Mouse (Mus musculus) ovary, adult 18-20 months (tissue): ENCODE data around the gene Gm17018.

Experiments used
- DNase-seq: peaks from one replicate; pipeline ENCODE4 v3.0.0; 2022; ENCODE audit warnings: low spot score, mixed read lengths

Gm17018 gene

DNA sequence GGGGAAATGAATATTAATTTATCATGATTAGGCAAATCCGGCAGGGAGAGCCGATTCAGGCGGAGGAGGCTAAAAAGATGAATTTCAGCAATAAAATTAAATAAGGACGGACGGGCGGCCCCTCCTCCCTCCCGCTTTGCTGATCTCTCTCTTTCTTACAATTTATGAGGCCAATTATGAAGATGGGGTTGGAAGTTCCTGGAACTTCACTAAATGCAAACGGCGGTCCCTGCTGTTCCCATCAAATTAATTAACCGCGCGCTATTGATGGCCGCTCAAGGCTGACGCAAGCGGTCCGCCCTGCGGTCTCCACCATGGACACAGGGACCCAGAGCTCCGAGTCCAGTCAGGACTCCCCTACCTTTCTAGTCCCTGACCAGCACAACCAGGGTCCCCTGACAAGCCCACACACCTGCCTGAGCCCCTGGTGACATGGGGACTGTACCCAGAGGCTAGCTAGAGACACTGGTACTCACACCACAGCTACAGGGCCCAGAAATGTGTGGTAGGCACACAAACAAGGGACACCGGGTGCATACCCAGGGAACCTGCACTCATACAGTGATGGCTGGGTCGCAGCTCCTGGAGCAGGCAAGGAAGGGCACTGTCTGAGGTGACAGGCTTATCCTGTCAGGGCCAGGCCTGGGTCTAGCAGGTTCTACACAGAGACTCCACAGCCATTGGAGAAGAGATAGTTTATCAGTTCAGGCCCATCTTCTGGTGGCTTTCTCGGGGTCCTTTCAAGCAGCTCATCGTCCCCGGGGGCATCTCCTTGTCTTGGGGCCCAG is 11.1 kb upstream of the Gm17018 start:
- no peak for DNase-seq

DNA sequence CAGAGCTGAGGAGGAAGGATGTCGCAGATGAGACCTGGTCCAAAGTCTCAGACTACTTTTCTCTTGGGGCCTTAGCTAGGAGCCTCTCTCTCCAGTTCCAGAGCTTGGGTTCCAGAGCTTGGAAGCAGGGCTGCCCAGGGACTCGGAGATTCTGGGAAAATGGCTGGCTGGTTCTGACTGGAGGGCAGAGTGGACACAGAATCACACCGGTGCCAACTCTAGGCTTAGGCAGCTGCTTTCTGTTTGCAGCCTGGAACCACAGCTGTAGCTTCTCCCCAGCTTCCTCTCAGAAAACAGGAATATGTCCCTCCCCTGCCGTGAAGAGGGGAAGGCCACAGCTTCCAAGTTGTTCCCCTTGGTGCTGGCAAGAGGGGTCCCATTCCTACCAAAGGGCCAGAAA is 10.5 kb upstream of the Gm17018 start:
- no peak for DNase-seq

GRCm38 (mm10) chr19:45552187-45552586 is 8.2 kb upstream of the Gm17018 start:
- no peak for DNase-seq

DNA sequence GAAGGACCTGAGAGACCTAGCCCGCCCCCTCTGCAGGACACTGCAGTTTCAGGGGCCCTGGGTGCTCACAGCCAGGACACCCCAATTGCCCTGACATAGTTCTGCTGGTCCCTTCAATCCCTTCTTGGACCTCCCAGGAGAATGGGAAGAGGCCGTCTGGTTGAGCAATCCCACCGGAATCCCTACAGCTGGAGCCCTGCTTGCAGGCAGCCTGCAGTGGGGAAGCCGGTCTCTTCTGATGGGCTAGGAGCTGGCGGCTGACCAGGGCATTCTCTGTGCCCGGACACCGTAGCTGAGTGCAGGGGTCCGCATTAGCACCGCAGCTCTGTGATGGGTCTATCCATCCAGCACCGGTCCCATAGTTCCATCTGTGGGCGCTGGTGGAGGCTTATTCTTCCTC is 6.3 kb upstream of the Gm17018 start:
- no peak for DNase-seq

DNA sequence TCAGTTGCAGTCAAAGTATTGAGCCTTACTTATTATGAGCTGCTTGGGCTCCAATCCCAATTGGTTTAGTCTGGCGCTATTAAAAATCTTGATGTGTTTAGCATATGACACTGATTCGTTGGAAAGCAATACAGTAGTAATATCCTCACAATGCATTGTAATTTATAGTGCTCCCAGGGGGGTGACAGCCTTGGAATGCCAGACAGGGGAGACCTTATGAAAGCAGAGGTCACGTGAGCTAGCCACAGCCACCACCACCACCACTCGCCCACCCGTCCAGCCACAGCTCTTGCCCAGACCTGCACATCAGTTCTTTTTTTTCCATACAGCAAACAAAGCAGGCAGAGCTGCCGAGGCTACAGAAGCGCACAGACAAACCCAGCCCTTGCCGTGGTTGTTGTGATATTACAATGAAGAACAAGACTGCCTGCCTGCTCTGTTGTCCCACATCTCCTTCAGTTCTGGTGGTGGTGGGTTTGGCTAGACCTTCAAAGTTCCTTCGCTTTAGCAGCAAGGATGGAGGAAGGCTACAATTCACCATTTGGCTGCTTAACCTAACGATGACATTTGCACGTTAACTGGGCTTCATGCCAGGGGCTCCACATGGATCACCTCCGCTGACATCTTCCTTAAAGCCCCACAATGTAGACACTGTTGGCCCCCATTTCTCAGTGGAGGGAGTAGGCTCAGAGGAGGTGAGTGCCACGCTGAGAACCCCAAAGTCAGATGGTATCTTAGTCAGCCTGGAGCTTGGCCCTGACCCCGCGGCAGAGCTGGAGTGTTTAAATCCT is 5.7 kb downstream of the Gm17018 start:
- DNase-seq = no peak

DNA sequence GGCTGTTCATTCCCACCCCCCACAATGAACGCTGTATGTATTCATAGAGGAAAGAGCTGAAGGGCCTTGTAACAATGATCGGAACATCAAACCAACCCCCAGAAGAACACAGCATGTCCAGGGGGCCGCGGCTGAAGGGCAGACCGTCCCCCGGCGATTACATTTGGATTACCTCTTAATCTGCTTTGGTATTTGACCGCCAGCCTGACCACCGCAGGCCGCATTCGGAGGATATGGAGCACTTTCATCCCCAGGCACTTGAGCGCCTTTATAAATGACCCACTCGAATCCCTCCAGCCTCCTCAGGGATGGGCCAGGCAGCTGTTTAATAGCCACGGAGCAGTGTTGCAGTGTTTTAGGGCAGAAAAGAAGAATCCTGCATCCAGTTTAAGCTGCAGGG is 7.0 kb downstream of the Gm17018 start:
- no peak for DNase-seq

GRCm38 (mm10) chr19:45573033-45573432 is 12.6 kb downstream of the Gm17018 start:
- DNase-seq = no peak

DNA sequence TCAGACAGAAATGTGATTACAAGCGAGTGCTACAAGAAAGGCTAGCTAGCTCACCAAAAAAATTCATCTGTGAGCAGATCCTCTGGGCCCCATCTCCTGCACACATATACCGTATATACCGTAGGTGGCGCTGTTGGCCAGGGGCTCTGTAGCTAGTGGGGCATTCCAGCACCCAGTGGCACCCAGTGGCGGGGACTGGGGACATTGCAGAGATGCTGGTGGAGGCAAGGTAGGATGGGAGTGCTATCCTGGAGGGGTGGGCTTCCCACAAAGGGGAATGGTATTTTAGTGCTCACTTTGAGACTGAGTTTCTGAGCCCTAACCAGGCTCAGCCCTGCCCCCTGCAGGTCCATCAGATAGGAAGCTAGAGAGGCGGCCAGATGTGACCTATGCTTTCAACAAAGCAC is 13.4 kb downstream of the Gm17018 start:
- peak; percentile 32 for DNase-seq

DNA sequence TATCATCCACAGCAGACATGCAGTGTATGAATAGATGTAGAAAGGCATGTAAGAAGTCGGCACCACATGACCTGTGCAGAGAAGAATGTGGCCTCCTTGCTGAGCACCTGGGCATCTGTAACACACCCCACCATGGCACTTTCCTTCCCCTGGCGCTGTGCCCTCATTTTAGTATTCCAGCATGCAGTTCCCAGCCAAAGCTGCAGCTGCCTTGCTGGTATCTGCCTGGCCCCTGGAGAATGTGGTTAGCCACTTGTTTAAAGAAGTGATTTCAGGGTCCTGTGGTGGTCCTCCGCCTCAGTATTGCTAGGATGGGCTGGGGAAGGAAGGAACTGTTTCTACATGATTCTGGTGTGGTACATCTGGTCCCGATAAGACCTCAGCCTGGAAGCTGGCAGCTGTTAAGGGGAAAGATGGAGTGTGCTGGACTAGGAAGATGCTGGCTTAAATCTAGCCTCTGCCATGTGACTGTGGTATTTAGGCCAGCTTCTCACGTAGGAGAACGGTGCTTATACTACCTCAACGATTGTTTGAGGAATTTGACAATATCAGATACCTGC is 14.0 kb downstream of the Gm17018 start:
- DNase-seq = no peak

- DNase-seq = no peak
Measured at GRCm38 (mm10) chr19:45574941-45575631, 14.7 kb downstream of the Gm17018 start.

DNA sequence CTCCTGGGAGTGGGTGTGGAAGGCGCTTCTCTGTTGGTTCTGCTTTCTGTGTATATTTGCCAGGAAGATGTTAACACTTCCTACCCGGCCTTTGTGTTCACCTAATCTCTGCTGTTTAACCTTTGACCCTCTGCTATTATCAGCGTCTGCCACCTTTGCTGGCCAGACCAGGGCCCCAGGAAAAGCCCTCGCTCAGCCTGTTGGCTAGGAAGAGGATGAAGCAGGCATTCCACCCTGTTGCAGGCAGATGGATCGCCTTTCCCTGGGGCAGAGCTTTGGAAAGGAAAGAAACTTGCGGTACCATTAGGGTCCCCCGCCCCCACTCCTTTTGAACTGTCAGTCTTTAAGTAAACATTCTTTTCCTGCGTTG is 15.2 kb downstream of the Gm17018 start:
- no peak for DNase-seq

- no peak for DNase-seq
Measured at GRCm38 (mm10) chr19:45577141-45577750, 16.8 kb downstream of the Gm17018 start.

GRCm38 (mm10) chr19:45578976-45579375 is 18.6 kb downstream of the Gm17018 start:
- DNase-seq = no peak

DNA sequence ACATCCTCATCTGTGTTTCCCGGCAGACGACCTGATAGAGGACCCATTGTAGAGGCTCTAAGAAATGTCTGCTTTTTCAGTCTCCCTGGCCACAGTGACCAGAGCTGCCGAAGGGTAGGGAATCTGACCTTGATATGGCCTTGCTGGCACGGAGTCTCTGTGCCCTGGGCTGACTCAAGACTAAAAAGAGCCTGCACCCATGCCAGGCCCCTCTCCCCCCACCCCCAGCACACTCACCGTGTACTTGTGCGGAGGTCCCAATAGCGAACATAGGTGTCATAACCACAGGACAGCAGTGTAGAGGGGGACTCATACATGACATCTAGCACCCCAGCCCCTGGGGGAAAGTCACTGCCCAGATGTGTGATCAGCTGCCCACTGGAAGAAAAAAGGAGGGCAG is 19.0 kb downstream of the Gm17018 start:
- DNase-seq = no peak

DNA sequence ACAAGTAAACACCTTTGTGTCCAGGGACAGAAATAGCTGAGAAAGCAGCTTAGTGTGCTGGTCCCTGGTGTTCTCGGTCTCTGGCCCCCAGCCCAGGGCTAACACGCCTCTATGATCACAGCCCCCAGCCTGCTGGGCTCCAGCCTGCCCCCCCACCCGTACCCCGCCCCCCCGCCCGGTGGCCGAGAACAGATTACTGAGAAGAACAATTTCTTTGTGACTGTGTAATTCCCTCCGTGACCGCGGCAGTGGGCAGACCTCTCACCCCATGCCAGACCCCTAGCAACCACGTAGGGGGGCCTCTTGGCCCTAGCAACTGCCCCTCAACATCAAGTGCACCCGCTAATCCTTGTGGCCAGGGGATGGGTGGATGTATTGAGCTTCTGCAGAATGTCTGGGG is 19.8 kb downstream of the Gm17018 start:
- no peak for DNase-seq

DNA sequence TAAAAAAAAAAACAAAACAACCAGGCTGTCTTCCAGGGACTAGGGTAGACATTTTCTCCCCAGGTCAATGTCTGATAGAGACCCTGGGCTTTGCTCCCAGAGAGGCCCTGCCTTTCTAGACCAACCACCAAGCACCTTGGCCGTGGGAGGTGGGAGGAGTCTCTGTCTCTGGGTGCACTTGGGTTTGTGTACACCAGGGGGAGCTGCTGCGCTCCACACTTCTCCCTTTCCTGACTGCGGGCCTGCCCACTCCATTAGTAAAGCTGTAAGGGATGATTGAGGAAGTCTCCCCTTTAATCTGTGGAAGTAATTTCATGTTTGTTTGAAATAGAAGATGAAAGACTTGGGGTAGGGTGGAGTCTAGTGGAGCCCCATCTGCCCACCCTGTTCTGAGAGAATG is 20.8 kb downstream of the Gm17018 start:
- no peak for DNase-seq

- no peak for DNase-seq
Measured at GRCm38 (mm10) chr19:45582161-45582560, 21.7 kb downstream of the Gm17018 start.

DNA sequence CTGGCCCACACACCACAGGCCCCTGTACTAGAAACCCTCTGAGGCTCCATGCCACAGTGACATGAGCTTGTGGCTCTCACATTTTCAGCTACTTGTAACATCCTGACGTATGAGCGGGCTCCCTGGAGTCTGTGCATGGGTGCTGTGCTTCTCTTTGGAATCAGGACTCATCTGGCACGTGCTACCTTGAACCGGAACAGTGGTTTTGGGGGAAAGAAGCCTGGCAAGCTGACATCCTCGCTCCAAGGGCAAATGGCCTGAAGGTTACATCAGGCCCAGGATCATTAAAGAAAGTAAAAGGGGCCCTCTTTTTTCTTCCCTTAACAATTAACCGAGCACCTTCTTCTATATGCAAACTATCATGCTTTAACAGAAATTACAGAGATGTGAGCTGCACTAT is 22.7 kb downstream of the Gm17018 start:
- DNase-seq = no peak

DNA sequence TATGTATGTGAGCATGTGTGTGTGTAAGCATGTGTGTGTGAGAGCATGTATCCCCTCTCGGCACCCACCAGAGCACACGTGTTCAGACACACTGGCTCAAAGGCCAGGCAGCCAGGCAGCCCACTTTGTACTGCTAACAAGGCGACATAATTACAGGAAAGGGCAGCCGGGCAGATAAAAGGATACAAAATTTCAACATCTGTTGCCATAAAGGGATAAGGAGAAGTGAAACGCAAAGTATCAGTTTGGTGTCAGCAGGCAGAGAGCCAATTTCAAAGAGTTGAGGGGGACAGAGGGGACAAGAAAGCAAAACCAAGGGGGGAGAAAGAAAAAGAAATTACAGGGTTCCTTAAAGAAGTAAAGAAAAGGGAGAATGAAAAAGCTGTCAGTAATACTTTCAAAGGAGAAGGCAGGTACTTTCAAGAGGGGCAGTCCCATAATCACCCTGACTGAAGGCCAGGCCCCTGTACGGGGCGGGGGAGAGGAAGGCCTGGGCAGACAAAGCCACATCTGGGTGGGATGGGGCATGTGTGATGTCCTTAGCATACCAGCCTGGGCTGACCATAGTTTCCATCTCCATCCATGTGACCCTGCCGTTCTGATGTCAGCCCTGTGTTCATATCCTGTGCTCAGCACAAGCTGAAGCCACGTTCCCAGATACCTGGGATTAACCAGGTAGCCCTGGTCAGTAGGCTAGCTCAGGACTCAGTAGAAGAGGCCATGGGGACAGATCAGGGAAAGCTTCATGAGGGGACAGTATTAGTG is 24.6 kb downstream of the Gm17018 start:
- no peak for DNase-seq

DNA sequence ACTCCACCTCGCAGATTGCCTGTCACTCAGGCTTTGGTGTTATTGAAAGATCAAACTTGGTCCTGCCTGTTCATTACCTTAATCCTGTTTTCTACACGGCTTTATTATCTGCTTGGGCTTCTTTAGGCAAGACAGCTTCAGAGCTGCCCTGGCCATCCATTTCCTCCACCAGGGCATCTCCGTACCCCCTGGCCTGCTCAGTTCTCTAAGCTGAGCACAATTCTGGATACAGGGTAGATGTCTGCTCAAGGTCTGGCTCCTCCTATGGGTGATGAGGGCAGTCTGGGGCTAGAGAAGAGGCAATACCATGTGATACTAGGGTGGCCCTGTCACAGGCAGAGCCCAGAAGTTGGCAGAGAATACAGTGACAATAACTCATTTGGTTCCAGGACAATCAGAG is 26.4 kb downstream of the Gm17018 start:
- DNase-seq = no peak

- no peak for DNase-seq
Measured at GRCm38 (mm10) chr19:45587509-45588292, 27.3 kb downstream of the Gm17018 start.
